Mouse (Mus musculus): ENCODE measurements around the gene Tubal3.

The Tubal3 gene

DNA sequence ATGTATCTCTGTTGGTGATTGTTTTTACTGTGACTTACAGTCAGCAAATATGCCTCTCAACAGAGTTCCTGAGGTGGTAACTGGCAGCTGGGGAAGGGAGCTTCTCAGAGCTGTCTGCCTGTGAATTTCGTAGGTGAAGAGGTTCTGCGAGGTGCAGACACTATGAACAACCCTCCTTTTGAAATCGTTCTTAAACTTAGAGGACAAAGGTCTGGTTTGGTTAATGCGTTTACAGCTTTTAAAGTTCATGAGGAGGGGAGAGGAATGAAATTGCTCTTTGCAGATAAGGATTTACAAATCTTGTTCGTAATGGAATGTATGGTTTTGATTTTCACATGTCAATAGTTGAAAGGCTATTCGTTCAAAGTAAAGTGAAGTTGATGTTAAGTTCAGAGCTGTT is 7.6 kb downstream of the Tubal3 start:
- no peak for DNase-seq (ENCODE audit: low spot score)

DNA sequence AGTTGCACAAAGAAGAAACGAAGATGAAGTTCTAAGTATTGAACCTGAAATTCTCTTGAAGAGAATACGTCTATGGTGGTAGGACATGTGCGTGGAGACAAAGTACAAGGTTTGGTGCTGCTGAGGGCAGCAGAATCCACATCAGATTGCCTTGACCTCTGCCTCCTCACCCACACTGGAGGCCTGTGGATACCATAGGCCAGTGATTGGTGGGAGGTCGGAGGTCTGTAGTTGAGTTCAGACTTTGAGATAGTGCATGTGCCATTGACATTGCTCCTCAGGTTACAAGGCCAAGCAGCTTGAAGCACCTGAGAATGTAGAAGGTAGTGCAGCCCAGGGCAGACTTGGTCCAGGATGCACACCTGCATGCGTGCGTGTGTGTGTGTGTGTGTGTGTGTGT is 8.0 kb downstream of the Tubal3 start:
- no peak for DNase-seq (ENCODE audit: low spot score)

DNA sequence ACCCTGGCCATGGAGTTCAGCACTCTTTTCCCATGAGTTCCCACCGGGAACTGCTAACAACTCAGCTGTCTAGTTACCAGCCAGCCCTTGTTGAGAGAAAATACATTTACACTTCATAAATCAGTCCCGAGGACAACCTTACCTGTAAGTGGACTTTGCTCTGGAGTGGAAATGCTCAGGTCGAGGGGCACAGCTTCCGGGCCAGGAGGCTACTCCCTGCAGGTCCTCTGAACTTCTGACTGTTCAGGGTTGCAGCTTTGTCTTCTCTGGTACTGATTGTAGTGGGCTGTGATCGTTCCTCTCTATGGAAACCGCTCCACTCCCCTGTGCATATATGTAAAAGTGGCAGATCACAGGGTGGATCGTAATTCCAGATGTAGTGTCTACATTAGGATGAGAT is 26.6 kb downstream of the Tubal3 start:
- DNase-seq (ENCODE audit: low spot score), result no peak

DNA sequence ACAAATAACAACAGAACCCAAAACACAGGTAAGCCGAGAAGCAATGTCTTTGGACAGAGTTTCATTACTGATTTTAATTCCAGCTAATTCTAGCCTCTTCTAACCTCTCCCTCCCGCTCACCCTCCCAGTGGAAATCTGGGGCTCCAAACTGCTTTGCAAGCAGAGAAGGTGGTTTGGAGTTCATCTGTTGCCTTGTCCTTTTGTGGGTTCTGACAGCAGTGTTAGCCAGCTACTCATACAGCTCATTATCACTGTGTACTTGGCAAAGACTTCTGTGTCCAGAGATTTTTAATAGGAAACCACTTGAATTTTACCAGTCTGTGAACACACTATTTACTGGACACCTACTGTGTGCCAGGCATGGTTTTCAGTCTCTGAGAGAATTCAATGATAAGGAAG is 27.2 kb downstream of the Tubal3 start, which contains the start of gene Ucn3:
Gene Ucn3, minus strand, starts transcription at position 101 of the 400 bp plus-strand sequence.
- DNase-seq (ENCODE audit: low spot score), result no peak

DNA sequence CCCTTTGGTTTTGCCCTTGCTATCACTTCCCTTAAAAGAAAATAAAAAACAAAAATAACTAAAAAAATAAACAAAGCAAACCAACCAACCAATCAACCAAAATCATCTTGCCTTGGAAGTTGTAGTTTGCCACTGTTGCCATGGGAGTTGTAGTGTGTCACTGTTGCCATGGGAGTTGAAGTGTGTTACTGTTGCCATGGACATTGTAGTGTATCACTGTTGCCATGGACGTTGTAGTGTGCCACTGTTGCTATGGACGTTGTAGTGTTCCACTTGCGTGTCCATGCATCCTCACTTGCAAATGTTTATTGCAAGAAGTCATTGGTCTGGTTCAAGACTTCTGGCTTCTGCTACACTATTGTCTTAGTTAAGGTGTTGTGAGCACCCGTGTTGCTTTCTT is 29.2 kb downstream of the Tubal3 start:
- DNase-seq (ENCODE audit: low spot score), result no peak

DNA sequence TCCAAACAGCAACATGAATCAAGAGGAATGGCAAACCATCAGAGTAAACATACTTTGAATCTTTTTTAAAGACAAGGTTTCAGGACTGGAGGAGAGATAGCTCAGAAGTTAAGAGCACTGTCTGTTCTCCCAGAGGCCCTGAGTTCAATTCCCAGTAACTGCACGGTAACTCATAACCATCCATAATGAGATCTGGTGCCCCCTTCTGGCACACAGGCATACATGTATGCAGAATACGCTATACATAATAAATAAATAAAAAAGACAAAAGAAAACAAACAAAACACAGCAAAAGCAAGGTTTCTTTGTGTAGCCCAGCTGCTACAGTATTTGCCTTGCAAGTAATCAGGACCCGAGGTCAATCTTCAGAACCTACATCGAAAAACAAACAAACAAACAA is 31.4 kb downstream of the Tubal3 start:
- DNase-seq (ENCODE audit: low spot score), result no peak

DNA sequence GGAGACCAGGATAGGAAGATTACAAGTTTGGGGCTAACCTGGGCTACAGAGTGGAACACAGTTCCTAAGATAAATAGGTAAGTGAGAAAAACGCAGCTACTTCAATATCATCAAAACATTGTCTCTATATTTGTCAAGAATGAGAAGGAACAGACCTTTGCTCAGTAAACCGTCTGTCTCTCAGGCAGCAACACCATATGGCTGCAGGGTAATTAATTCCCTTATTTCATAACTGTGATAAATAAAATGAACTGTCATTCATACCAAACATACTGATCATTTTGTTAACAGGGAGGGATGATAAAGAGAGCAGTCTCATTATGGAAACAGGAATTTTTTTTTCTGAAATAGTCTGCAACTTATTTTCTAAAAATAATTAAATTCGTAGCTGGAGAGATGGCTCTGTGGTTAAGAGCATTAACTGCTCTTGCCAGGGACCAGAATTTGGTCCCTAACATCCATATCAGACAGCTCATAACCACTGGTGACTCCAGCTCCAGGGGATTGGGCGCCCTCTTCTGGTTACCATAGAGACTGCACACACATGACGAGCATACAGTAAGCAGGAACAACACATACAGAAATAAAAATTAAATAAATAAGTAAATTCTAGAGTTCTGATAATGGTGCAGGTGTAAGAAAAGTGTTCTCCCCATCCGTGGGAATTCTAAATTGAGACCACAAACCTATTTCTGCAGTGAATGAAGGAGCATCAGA is 33.3 kb downstream of the Tubal3 start:
- no peak for DNase-seq (ENCODE audit: low spot score)

DNA sequence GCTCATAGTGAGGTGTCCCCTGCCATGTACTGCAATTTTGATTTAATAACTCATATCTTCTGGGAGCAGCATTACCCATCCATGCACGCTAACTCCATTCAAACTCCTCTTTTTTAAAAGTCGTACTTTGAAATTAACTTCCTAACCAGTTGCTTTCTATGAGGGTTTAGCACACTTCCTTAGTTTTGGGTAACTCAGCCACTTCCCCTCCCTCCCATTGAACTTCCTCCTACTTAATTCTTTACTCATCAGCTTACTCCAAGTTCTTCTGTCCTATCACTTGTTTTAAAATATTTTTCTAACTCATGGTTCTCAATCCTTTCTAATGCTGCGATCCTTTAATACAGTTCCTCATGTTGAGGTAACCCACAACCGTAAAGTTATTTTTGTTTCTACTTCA is 50.8 kb downstream of the Tubal3 start:
- no peak for DNase-seq (ENCODE audit: low spot score)
